Mouse (Mus musculus) heart, embryonic 14.5 days (tissue): ENCODE results near the gene Arsb. TPM values are rescaled to one million over a fixed set of nuclear protein-coding genes. Genes with fewer than 3 reads are reported as not detected.

Experiments used
- ATAC-seq: fragments of 200-750 bp; cut with Nextera tagmentation; 2 replicates; pipeline ENCODE4 v1.8.0; 2017; ENCODE audit warnings: low read depth, moderate TSS enrichment; ENCODE audit not compliant: insufficient number of reproducible peaks, insufficient read depth, low FRiP score
- H3K27ac ChIP-seq, 2 experiments: fragments of 200-500 bp in 1 of 2; fragments of 300-500 bp in 1 of 2; sonication (generic) in 1 of 2; replicated peaks in 1 of 2; 2 replicates each; pipeline ENCODE4 v1.5.1; 2012 to 2014; ENCODE audit warnings: low read depth in 2 of 2, low read length in 2 of 2, control low read depth in 1 of 2, mild to moderate bottlenecking in 1 of 2, mixed read lengths in 1 of 2; ENCODE audit not compliant: control insufficient read depth in 1 of 2, insufficient read depth in 1 of 2
- H3K27me3 ChIP-seq: fragments of 300-500 bp; sonication (generic); 2 replicates; pipeline ENCODE4 v1.6.1; 2014; ENCODE audit warnings: mild to moderate bottlenecking, low read length, control low read depth; ENCODE audit not compliant: control insufficient read depth, insufficient read depth
- H3K36me3 ChIP-seq: fragments of 300-500 bp; sonication (generic); 2 replicates; pipeline ENCODE4 v1.6.1; 2014; ENCODE audit warnings: mild to moderate bottlenecking, control low read depth, low read length, mixed read lengths; ENCODE audit not compliant: control insufficient read depth, insufficient read depth
- H3K4me1 ChIP-seq, 2 experiments: fragments of 200-500 bp in 1 of 2; fragments of 300-500 bp in 1 of 2; sonication (generic) in 1 of 2; 2 replicates each; pipeline ENCODE4 v1.6.1; 2012 to 2014; ENCODE audit warnings: low read length in 2 of 2, control low read depth in 1 of 2, mixed read lengths in 1 of 2; ENCODE audit not compliant: control insufficient read depth in 2 of 2, insufficient read depth in 2 of 2
- H3K4me2 ChIP-seq: fragments of 300-500 bp; sonication (generic); 2 replicates; pipeline ENCODE4 v1.6.1; 2014; ENCODE audit warnings: mild to moderate bottlenecking, low read length
- H3K4me3 ChIP-seq, 2 experiments: fragments of 200-500 bp in 1 of 2; fragments of 300-500 bp in 1 of 2; sonication (generic) in 1 of 2; 2 replicates each; pipeline ENCODE4 v1.5.1; 2012 to 2014; ENCODE audit warnings: low read length in 2 of 2, mild to moderate bottlenecking in 2 of 2, control low read depth in 1 of 2, low read depth in 1 of 2, moderate library complexity in 1 of 2; ENCODE audit not compliant: control insufficient read depth in 1 of 2, insufficient read depth in 1 of 2
- H3K9ac ChIP-seq: fragments of 300-500 bp; sonication (generic); 2 replicates; pipeline ENCODE4 v1.6.1; 2014; ENCODE audit warnings: mild to moderate bottlenecking, low read length
- H3K9me3 ChIP-seq: fragments of 300-500 bp; sonication (generic); 2 replicates; pipeline ENCODE4 v1.6.1; 2016; ENCODE audit warnings: low read length, control low read depth; ENCODE audit not compliant: control insufficient read depth
- WGBS: fragments of 180-500 bp; shearing (Covaris S2); extraction: QIAGEN DNeasy Blood & Tissue Kit; methylation state at CpG from one replicate; pipeline ENCODE4 v1.1.7; 2014; 5-methylcytosine and 5-hydroxymethylcytosine counted together
- microRNA-seq: library from miRNA; unstranded; fragments of <30 nt; microRNA quantifications from one replicate; pipeline ENCODE4, GENCODE M21; 2016
- polyA plus RNA-seq: library from polyadenylated mRNA; unstranded; fragments of >200 nt; fragmentation: Nextera tagmentation; extraction: Ambion mirVana; gene quantifications from 2 replicates; pipeline ENCODE4 v1.2.1, GENCODE M21; 2014

Arsb gene
- polyA plus RNA-seq, 1 experiment from 2014 or later = 10.0 TPM

GRCm38 (mm10) chr13:93987611-93988010, 216.2 kb downstream of the Arsb start:
- WGBS = 71% methylated on average over 7 of the region's 7 CpGs
- H3K4me2 ChIP-seq = no peak overlapping the region

GRCm38 (mm10) chr13:93989208-93989607, 217.8 kb downstream of the Arsb start:
- ATAC-seq = no peak
- Histone ChIP-seq H3K27me3 (no peaks in the 10 kb centered on the region), H3K9ac (no peak overlapping the region; the same call in 1 of the 2 replicates), H3K36me3 (no peaks in the 10 kb centered on the region), H3K4me1 (peaks cover 20 to 33% of the 10 kb centered on the region in 2 experiments), H3K4me2 (0 out of 2 replicates have a peak overlapping the region, but pooled peaks have one; percentile 0), H3K4me3 (no peak overlapping the region), H3K27ac (peak overlapping the region; percentile 69 to 74), H3K9me3 (no peaks in the 10 kb centered on the region)
- 13% methylated on average over 3 of the region's 4 CpGs for WGBS

More at GRCm38 (mm10) chr13:93987611-93988010, 216.2 kb downstream of the Arsb start:
- H3K27me3 ChIP-seq = no peaks in the 10 kb centered on the region
- no peaks in the 10 kb centered on the region for H3K9me3 ChIP-seq
- no peak overlapping the region for H3K9ac ChIP-seq
- H3K36me3 ChIP-seq = no peaks in the 10 kb centered on the region
- H3K4me3 ChIP-seq = no peak overlapping the region
- peaks cover 19 to 25% of the 10 kb centered on the region in 2 experiments for H3K4me1 ChIP-seq
- ATAC-seq = no peak
- H3K27ac ChIP-seq = no peak overlapping the region

- Histone ChIP-seq H3K9ac (no peak overlapping the region), H3K4me2 (0 out of 2 replicates have a peak overlapping the region, but pooled peaks have one; percentile 0), H3K4me3 (no peak overlapping the region), H3K27ac (peak overlapping the region; percentile 69 to 74), H3K9me3 (no peaks in the 10 kb centered on the region), H3K27me3 (no peaks in the 10 kb centered on the region), H3K36me3 (no peaks in the 10 kb centered on the region), H3K4me1 (peaks cover 20 to 33% of the 10 kb centered on the region in 2 experiments)
- ATAC-seq = 0 out of 2 replicates have a peak, but pooled peaks have one; percentile 18
- WGBS = 53% methylated on average over 11 of the region's 11 CpGs
Measured at GRCm38 (mm10) chr13:93989736-93990611, 218.5 kb downstream of the Arsb start.

GRCm38 (mm10) chr13:93990841-93991240, 219.4 kb downstream of the Arsb start:
- Histone ChIP-seq H3K4me3 (no peak overlapping the region), H3K4me2 (no peak overlapping the region), H3K4me1 (peaks cover 20 to 33% of the 10 kb centered on the region in 2 experiments), H3K9ac (no peak overlapping the region), H3K9me3 (no peaks in the 10 kb centered on the region), H3K36me3 (no peaks in the 10 kb centered on the region), H3K27me3 (no peaks in the 10 kb centered on the region), H3K27ac (no peak overlapping the region)
- no peak for ATAC-seq
- 92% methylated on average over 3 of the region's 3 CpGs for whole genome bisulfite sequencing

GRCm38 (mm10) chr13:93992342-93992882, 221.0 kb downstream of the Arsb start:
- Histone ChIP-seq H3K36me3 (no peaks in the 10 kb centered on the region), H3K4me1 (peaks cover 26 to 33% of the 10 kb centered on the region in 2 experiments), H3K9me3 (no peaks in the 10 kb centered on the region), H3K27ac (peak overlapping the region; percentile 4 to 35; a peak in 2 of 4 replicates), H3K4me2 (no peak overlapping the region), H3K4me3 (no peak overlapping the region), H3K27me3 (no peaks in the 10 kb centered on the region), H3K9ac (no peak overlapping the region)
- WGBS = 92% methylated on average over 5 of the region's 5 CpGs
- ATAC-seq = no peak

Small RNAs within 50 kb of the gene (microRNA-seq; reads per million reads assigned to microRNA genes)
- gene Gm25534 (not detected), gene Mir5624 (not detected)

Other genes starting within 250 kb of the Arsb start
- gene Bhmt, start 133.7 kb upstream of the Arsb start, polyA plus RNA-seq = not detected in 2 replicates
- not detected in 2 replicates for gene Bhmt2, start 97.3 kb upstream of the Arsb start, polyA plus RNA-seq
- gene Dmgdh, start 97.2 kb upstream of the Arsb start, polyA plus RNA-seq = 0.08 TPM in 1 of 2 replicates, not detected in the other